Mouse (Mus musculus): Measurements from ENCODE around the gene Amigo3. TPM values are rescaled to one million over a fixed set of nuclear protein-coding genes. Genes with fewer than 3 reads are reported as not detected.

Gene Amigo3
- polyA plus RNA-seq, 1 experiment from 2014 or later, result 2.5 TPM

DNA sequence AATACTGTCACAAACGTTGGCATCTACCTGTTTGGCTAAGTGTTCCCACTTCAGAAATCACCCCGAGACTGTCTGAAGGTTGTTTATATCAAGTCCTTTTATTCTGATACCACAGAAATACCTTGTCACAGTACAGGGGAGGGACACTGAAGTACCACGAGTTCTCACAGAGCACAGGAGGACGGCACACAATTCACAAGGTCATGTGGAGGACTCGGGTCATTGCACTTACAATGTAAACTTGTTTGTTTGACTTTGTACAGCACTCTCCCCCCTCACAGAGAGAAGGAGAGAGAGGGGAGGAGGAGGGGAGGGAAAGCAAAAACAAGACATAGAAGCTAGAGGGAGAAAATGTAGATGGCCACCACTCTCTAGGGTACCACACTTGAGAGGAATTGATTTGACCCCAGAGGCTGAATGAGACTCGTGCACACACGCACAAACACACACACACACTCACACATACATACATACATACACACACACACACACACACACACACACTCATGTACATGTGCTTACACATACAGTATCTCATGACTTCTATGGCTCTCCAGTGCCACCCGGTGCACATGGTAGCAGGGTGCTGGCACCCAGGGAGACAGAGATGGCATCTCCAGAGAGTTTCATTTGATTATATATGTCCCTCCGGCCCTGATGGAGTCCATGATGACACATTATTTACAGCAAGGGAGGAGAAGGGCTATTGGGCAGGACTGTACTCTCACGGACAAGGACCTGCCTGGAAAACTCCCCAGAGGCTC is 43.2 kb downstream of the Amigo3 start:
- H3K27ac ChIP-seq, result peak overlapping the region; percentile 92
- peaks cover 60% of the 10 kb centered on the region for H3K4me1 ChIP-seq
- no peak for DNase-seq (ENCODE audit: low spot score)
- no peaks in the 10 kb centered on the region for H3K27me3 ChIP-seq (ENCODE audit: insufficient read depth, poor library complexity, severe bottlenecking)
- 64% methylated on average over 10 of the region's 10 CpGs for WGBS
- peaks cover 18% of the 10 kb centered on the region for H3K36me3 ChIP-seq
- H3K9me3 ChIP-seq, result no peaks in the 10 kb centered on the region
- H3K4me3 ChIP-seq, result peak overlapping the region; percentile 77; the same call in 1 of the 2 replicates

- WGBS, result 78% methylated on average over 8 of the region's 8 CpGs
Measured at GRCm38 (mm10) chr9:108099619-108100018, 46.7 kb downstream of the Amigo3 start.

DNA sequence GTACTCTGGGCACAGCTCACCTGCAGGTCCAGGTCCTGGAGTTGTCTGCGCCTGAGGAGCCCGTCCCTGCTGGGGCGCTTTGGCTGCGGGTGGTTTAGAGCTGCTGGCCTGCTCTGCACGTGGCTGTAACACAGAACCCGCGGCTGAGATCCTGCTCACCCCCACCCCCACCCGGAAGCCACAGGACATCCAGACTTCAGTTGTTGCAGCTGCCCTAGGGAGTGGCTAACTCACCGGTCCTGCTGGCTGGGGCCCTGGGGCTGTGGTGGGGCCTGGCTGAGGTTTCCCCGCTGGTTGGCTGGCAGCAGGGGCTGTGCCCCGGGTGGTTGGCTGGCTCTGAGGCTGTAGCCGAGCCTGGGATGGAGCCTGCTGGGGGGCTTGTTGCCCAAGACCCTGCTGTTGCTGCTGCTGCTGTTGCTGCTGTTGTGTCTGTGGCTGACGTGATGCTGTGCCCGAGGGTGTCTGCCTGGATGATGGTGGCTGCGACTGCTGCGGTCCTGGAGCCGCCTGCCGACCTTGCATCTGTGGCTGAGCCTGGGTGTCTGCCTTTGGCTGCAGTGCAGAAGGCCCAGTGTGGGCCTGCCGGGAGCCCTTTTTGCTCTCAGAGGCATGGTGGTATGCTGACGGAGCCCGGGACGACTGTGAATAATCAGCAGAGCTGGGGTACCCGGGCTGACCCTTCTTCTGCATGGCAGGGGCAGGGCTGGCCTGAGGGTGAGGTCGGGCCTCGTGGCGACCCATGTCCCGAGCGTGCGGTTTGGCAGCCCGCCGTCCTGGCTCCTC is 52.0 kb downstream of the Amigo3 start:
- H3K27ac ChIP-seq, result peak overlapping the region; percentile 90
- DNase-seq (ENCODE audit: low spot score), result peak; percentile 88
- peak overlapping the region; percentile 46 for H3K4me3 ChIP-seq
- H3K36me3 ChIP-seq, result peaks cover 13% of the 10 kb centered on the region
- peaks cover 69% of the 10 kb centered on the region for H3K4me1 ChIP-seq
- peaks cover 34% of the 10 kb centered on the region for H3K27me3 ChIP-seq (ENCODE audit: insufficient read depth, poor library complexity, severe bottlenecking)
- WGBS, result 36% methylated on average over 31 of the region's 31 CpGs
- no peaks in the 10 kb centered on the region for H3K9me3 ChIP-seq

More at GRCm38 (mm10) chr9:108099619-108100018, 46.7 kb downstream of the Amigo3 start:
- Histone ChIP-seq H3K27ac (no peak overlapping the region), H3K36me3 (peaks cover 7% of the 10 kb centered on the region), H3K4me1 (peaks cover 62% of the 10 kb centered on the region), H3K27me3 (ENCODE audit: insufficient read depth, poor library complexity, severe bottlenecking) (no peaks in the 10 kb centered on the region), H3K9me3 (no peaks in the 10 kb centered on the region), H3K4me3 (no peak overlapping the region)
- DNase-seq (ENCODE audit: low spot score), result no peak

Small RNA genes lying within 50 kb of the gene (microRNA-seq; reads per million reads assigned to microRNA genes)
- gene Gm47303, result not detected
- not detected for gene Mir7088

Other genes with a start within 250 kb of the Amigo3 start
- 59.6 and 67.1 TPM in 2 replicates for gene Rbm6, start 179.9 kb upstream of the Amigo3 start, polyA plus RNA-seq (2016; fragmentation: Nextera tagmentation; extraction: Ambion mirVana)
- gene Mon1a, start 165.0 kb upstream of the Amigo3 start, polyA plus RNA-seq (2016; fragmentation: Nextera tagmentation; extraction: Ambion mirVana), result 10.7 and 10.8 TPM in 2 replicates
- 3.8 and 4.1 TPM in 2 replicates for gene Mst1r, start 146.3 kb upstream of the Amigo3 start, polyA plus RNA-seq (2016; fragmentation: Nextera tagmentation; extraction: Ambion mirVana)
- gene Actl11, start 124.7 kb upstream of the Amigo3 start, polyA plus RNA-seq (2016; fragmentation: Nextera tagmentation; extraction: Ambion mirVana), result not detected in 2 replicates
- 0.79 and 2.3 TPM in 2 replicates for gene Camkv, start 117.5 kb upstream of the Amigo3 start, polyA plus RNA-seq (2016; fragmentation: Nextera tagmentation; extraction: Ambion mirVana)
- 18.7 and 30.8 TPM in 2 replicates for gene Traip, start 103.0 kb upstream of the Amigo3 start, polyA plus RNA-seq (2016; fragmentation: Nextera tagmentation; extraction: Ambion mirVana)
- 29.4 and 33.6 TPM in 2 replicates for gene Uba7, start 77.7 kb upstream of the Amigo3 start, polyA plus RNA-seq (2016; fragmentation: Nextera tagmentation; extraction: Ambion mirVana)
- 2.2 and 3.4 TPM in 2 replicates for gene Gm20661, start 70.1 kb upstream of the Amigo3 start, polyA plus RNA-seq (2016; fragmentation: Nextera tagmentation; extraction: Ambion mirVana)
- 58.7 and 71.1 TPM in 2 replicates for gene Inka1, start 67.3 kb upstream of the Amigo3 start, polyA plus RNA-seq (2016; fragmentation: Nextera tagmentation; extraction: Ambion mirVana)
- 4.0 and 5.2 TPM in 2 replicates for gene Cdhr4, start 60.7 kb upstream of the Amigo3 start, polyA plus RNA-seq (2016; fragmentation: Nextera tagmentation; extraction: Ambion mirVana)
- gene Gm20662, start 56.8 kb upstream of the Amigo3 start, polyA plus RNA-seq (2016; fragmentation: Nextera tagmentation; extraction: Ambion mirVana), result 0.69 and 1.0 TPM in 2 replicates
- 40.7 and 42.3 TPM in 2 replicates for gene Ip6k1, start 50.7 kb upstream of the Amigo3 start, polyA plus RNA-seq (2016; fragmentation: Nextera tagmentation; extraction: Ambion mirVana)
- 30.4 and 30.7 TPM in 2 replicates for gene Gmppb, start 3.9 kb upstream of the Amigo3 start, polyA plus RNA-seq (2016; fragmentation: Nextera tagmentation; extraction: Ambion mirVana)
- gene Mst1, start 27.3 kb downstream of the Amigo3 start, polyA plus RNA-seq (2016; fragmentation: Nextera tagmentation; extraction: Ambion mirVana), result 1.6 TPM in 2 replicates
- gene Rnf123, start 30.2 kb downstream of the Amigo3 start, polyA plus RNA-seq (2016; fragmentation: Nextera tagmentation; extraction: Ambion mirVana), result 31.8 and 33.1 TPM in 2 replicates
- 80.7 and 84.4 TPM in 2 replicates for gene Apeh, start 41.4 kb downstream of the Amigo3 start, polyA plus RNA-seq (2016; fragmentation: Nextera tagmentation; extraction: Ambion mirVana)
- gene Bsn, start 137.2 kb downstream of the Amigo3 start, polyA plus RNA-seq (2016; fragmentation: Nextera tagmentation; extraction: Ambion mirVana), result 1.3 and 1.4 TPM in 2 replicates
- 128 and 197 TPM in 2 replicates for gene Dag1, start 210.8 kb downstream of the Amigo3 start, polyA plus RNA-seq (2016; fragmentation: Nextera tagmentation; extraction: Ambion mirVana)
- gene Nicn1, start 237.3 kb downstream of the Amigo3 start, polyA plus RNA-seq (2016; fragmentation: Nextera tagmentation; extraction: Ambion mirVana), result 21.4 and 24.2 TPM in 2 replicates
- gene Amt, start 243.7 kb downstream of the Amigo3 start, polyA plus RNA-seq (2016; fragmentation: Nextera tagmentation; extraction: Ambion mirVana), result 15.3 and 16.1 TPM in 2 replicates

Measured in heart, embryonic 10.5 days (tissue).